Mouse (Mus musculus) C2C12 (cell line): ENCODE results near the gene Jagn1.

Experiments
- CTCF ChIP-seq: IDR thresholded peaks from one replicate; pipeline ENCODE4 v1.5.1; 2011; ENCODE audit not compliant: control insufficient read depth, insufficient read depth, insufficient read length
- MAX ChIP-seq: IDR thresholded peaks from one replicate; pipeline ENCODE4 v1.6.1; 2011; ENCODE audit warnings: mild to moderate bottlenecking, control low read depth
- MYOD1 ChIP-seq: IDR thresholded peaks from one replicate; pipeline ENCODE4 v1.6.1; 2011; ENCODE audit warnings: low read depth; ENCODE audit not compliant: control insufficient read depth, insufficient read length
- MYOG ChIP-seq: IDR thresholded peaks from one replicate; pipeline ENCODE4 v1.6.1; 2011; ENCODE audit not compliant: control insufficient read depth, insufficient read length; ENCODE audit errors: extremely low read depth
- USF1 ChIP-seq: IDR thresholded peaks from one replicate; pipeline ENCODE4 v1.6.1; 2011; ENCODE audit warnings: low read depth, mild to moderate bottlenecking, control low read depth, moderate library complexity

DNA sequence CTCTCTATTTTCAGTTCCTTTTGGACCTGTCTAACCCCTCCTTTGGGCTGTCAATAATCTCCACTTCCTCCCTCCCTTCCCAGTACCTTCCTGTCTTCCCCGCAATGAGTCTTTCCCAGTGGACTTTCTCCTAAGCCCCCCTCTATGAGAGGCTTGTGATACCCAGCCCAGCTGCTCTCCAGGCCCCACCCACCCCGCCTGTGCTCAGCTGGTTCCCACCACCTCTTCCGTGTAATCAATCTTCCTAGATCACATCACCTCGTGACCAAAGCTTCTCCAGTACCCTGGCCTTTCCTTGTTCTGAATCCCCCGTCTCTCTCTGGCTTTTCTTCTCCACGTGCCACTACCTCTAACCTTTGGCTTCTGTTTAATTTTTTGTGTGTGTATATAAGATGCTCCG lies 35.0 kb downstream of the Jagn1 start:
- TF ChIP-seq MAX (no peak), CTCF (no peak), MYOG (no peak), MYOD1 (no peak), USF1 (no peak)
